Mouse (Mus musculus) small intestine, adult 2 months (tissue): ENCODE data around the gene B4galt4.

ENCODE experiments used
- CTCF ChIP-seq: fragments of 200-500 bp; IDR thresholded peaks from 2 replicates; pipeline ENCODE4 v1.5.1; 2012; ENCODE audit warnings: low read depth, mild to moderate bottlenecking, control low read depth, inconsistent platforms, low read length, moderate library complexity, mixed read lengths; ENCODE audit not compliant: insufficient replicate concordance, insufficient read length; ENCODE audit errors: extremely low read depth
- POLR2A ChIP-seq: fragments of 200-500 bp; IDR thresholded peaks from 2 replicates; pipeline ENCODE4 v1.6.1; 2012; ENCODE audit warnings: low read depth, mild to moderate bottlenecking, control low read depth, inconsistent platforms, low read length, moderate library complexity

DNA sequence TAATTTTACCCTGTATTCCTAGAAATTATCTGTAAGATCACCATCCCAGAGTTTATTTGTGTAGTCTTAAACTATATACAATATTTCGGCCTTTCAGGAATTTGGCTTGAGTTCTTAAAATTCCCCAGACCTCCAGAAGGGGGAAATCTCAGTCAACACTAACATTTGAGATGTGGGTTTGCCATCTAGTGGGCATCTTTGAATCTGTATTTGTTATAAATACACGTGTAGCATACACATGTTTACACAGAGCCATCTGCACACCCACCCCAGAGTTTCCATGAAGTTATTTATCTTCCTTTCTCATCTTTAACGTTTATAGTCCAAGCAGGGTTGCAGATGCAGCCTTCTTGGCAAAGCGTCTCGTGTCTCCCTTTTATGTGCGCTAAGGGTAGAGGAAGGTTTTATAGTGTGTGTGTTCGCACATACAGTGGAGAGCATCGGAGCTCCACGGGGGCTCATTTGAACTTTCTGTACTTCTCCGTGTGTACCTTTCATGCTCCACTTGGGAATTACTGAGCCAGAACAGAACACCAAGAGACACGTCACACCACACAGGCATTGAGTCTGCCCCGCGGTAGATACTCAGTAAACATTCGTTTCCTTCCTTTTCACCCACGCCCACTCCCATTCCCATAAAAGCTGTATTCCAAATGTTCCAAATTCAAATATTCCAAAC, 12.3 kb upstream of the B4galt4 start:
- no peak for TF ChIP-seq CTCF
- TF ChIP-seq POLR2A, result no peak
